Mouse (Mus musculus): Measurements from ENCODE around the gene Zfp92.

DNA sequence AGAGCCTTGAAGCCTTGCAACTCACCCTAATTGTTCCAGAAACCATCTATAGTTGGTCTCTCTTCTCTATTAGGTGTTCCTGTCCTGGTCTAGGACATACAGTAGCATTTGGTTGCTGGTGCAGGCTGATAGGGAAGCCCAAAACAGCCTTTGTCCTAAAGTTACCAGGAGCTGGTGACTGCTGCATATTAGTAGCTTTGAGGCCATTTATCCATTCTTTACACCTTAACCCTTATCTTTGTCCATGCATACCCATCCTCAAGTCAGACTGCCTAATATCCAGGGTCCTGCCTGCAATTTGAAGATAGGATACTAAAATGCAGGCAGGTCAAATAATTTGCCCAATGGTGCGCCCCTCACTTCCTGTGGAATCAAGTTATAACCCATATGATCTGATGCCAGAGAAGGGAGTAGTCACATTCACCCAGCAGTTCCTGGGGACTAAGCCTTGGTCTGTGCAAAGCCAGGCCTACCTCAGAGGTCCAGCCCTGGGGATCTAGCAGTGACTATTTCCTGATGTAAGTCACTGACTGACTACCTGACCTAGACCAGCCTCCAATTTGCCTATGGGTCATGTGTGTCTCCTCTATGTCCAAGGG lies 64.9 kb downstream of the Zfp92 start:
- TF ChIP-seq POLR2A (IDR thresholded peaks at IDR 0.05; ENCODE audit: low read depth, low read length) (no peak), CTCF (IDR thresholded peaks at IDR 0.05; ENCODE audit: extremely low read depth, insufficient read length, insufficient replicate concordance, low read depth, low read length) (no peak)

Measured in small intestine, adult 2 months (tissue).